Mouse (Mus musculus): ENCODE measurements around the gene B3galt4. TPM values are rescaled to one million over a fixed set of nuclear protein-coding genes. Genes with fewer than 3 reads are reported as not detected.

The B3galt4 gene
- total RNA-seq (2012; rRNA removed) = 2.2 and 2.5 TPM in 2 replicates
- polyA plus RNA-seq (2012; ENCODE audit: insufficient read depth in 1 of 2, insufficient read length in 2 of 2, low read depth in 1 of 2, low replicate concordance in 2 of 2, missing spikeins in 1 of 2) = 1 to 10 TPM in 1 of 2 experiments, not detected in 1; 2.9 TPM

DNA sequence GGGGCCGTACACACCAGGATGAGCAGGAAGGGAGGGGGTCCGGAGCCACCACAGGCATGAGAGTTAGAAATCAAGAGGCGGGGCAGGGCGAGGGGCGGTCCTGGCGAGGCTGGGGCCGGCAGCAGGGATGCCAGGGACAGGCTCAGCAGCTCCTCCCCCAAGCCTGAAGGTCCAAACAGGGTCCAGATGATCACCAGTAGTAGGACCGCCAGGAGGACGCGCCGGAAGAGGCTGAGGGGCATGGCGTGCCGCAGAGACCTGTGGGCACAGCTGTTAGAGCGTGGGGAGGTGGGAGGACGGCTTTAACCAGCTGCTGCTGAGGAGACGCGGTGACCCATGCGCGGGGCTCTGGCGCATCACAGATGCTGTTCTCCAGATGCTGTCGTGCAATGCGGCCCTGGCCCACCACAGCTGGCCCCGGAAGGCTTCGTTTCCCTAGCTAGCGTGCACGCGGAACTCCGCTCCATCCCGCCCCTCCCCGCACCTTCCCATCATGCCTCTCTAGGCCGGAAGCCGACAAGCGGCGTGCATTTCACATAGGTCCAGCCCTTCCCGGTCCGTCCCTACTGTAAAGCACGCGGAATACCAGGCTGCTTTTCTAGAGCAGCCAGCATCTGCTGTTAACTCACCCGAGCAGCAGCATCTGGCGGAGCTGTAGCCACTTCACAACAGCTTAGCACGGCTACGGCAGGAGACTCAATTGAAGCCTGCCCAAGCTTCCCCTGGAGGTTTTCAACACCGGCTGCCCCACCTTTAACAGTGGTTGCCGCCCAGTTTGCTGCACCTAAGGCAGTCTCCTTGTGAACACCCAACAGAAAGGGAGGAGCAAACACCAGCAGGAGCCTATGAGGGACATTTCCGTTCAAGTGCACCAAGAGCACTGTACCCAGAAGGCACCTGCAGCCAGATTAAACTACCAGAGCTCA is at the start of gene B3galt4:
TSS of gene B3galt4 (minus strand) at position 468 of the 926 bp plus-strand sequence.
- Histone ChIP-seq H3K27ac (ENCODE audit: control insufficient read depth, low read depth, low read length) (peak within 1 kb of the TSS; percentile 95), H3K9me3 (replicated peaks; ENCODE audit: insufficient read depth, low read length) (no peaks in the 10 kb centered on the region), H3K4me3 (ENCODE audit: control insufficient read depth in 1 of 2, insufficient read depth in 1 of 2, low read depth in 2 of 2, low read length in 2 of 2) (peak within 1 kb of the TSS; percentile 16 to 82; a peak in 3 of 4 replicates), H3K4me1 (ENCODE audit: control insufficient read depth in 1 of 2, insufficient read depth in 2 of 2, low read length in 2 of 2) (peaks cover 0 to 13% of the 10 kb centered on the region in 2 experiments; a peak in 2 of 4 replicates), H3K9ac (ENCODE audit: control insufficient read depth, low read depth, low read length, poor library complexity, severe bottlenecking) (peak within 1 kb of the TSS; percentile 99), H3K36me3 (ENCODE audit: control insufficient read depth in 1 of 2, insufficient read depth in 2 of 2, low read length in 2 of 2) (peaks cover 12 to 13% of the 10 kb centered on the region in 2 experiments), H3K79me2 (ENCODE audit: control insufficient read depth, insufficient read depth, low read length, poor library complexity) (peaks cover 34% of the 10 kb centered on the region), H3K27me3 (ENCODE audit: control insufficient read depth in 1 of 2, insufficient read depth in 2 of 2, low read length in 2 of 2) (no peaks in the 10 kb centered on the region)
- DNase-seq (ENCODE audit: low read depth, low spot score) = peak; percentile 95
- TF ChIP-seq MYC (IDR thresholded peaks at IDR 0.05; ENCODE audit: low read depth, low read length) (peak; percentile 89), HCFC1 (IDR thresholded peaks at IDR 0.05; ENCODE audit: low read depth, low read length) (peak; percentile 84), USF2 (IDR thresholded peaks at IDR 0.05; ENCODE audit: borderline replicate concordance in 1 of 2, insufficient read depth in 1 of 2, low read depth in 1 of 2, low read length in 2 of 2) (no peak), E2F4 (IDR thresholded peaks at IDR 0.05; ENCODE audit: borderline replicate concordance, low read depth, low read length) (no peak), MAZ (IDR thresholded peaks at IDR 0.05; ENCODE audit: low read depth, low read length) (peak; percentile 81), NELFE (IDR thresholded peaks at IDR 0.05; ENCODE audit: low read depth, low read length) (peak; percentile 59), KAT2A (conservative IDR thresholded peaks at IDR 0.05; ENCODE audit: low read depth, low read length) (no peak; the same call in 1 of the 2 replicates), USF1 (IDR thresholded peaks at IDR 0.05; ENCODE audit: low read depth, low read length) (no peak), ETS1 (IDR thresholded peaks at IDR 0.05; ENCODE audit: low read depth, low read length) (peak; percentile 76), GABPA (IDR thresholded peaks at IDR 0.05; ENCODE audit: low read depth, low read length) (no peak), MAFK (IDR thresholded peaks at IDR 0.05; ENCODE audit: borderline replicate concordance, low read depth, low read length) (no peak), POLR2A (IDR thresholded peaks at IDR 0.05; ENCODE audit: control insufficient read depth in 1 of 2, insufficient read depth in 1 of 2, low read depth in 1 of 2, low read length in 2 of 2, poor library complexity in 1 of 2) (peak; percentile 66 to 92; a peak in 3 of 4 replicates), POLR2AphosphoS5 (IDR thresholded peaks at IDR 0.05; ENCODE audit: borderline replicate concordance, low read depth, low read length) (no peak; the same call in 1 of the 2 replicates), TCF12 (IDR thresholded peaks at IDR 0.05; ENCODE audit: low read depth, low read length) (peak; percentile 26; the same call in 1 of the 2 replicates), SIN3A (IDR thresholded peaks at IDR 0.05; ENCODE audit: low read length) (peak; percentile 86), TAL1 (IDR thresholded peaks at IDR 0.05; ENCODE audit: low read length) (no peak), CHD1 (IDR thresholded peaks at IDR 0.05; ENCODE audit: low read depth, low read length) (no peak), CHD2 (IDR thresholded peaks at IDR 0.05; ENCODE audit: low read length) (peak; percentile 75; the same call in 1 of the 2 replicates), GATA1 (IDR thresholded peaks at IDR 0.05; ENCODE audit: low read depth, low read length) (0 out of 2 replicates have a peak, but pooled peaks have one; percentile 11), CTCF (IDR thresholded peaks at IDR 0.05 in 2 of 3, conservative IDR thresholded peaks at IDR 0.05 in 1 of 3; ENCODE audit: control insufficient read depth in 1 of 3, insufficient read depth in 1 of 3, low read depth in 2 of 3, low read length in 3 of 3, poor library complexity in 1 of 3, severe bottlenecking in 1 of 3) (no peak), ELF1 (IDR thresholded peaks at IDR 0.05; ENCODE audit: low read depth, low read length) (peak; percentile 89), EP300 (IDR thresholded peaks at IDR 0.05; ENCODE audit: low read depth in 1 of 2, low read length in 2 of 2) (peak in 1 of 2 experiments; percentile 64; a peak in 2 of 4 replicates), MXI1 (IDR thresholded peaks at IDR 0.05; ENCODE audit: low read depth, low read length) (peak; percentile 91), MYB (IDR thresholded peaks at IDR 0.05; ENCODE audit: low read depth, low read length) (no peak), MAX (IDR thresholded peaks at IDR 0.05; ENCODE audit: low read length) (peak; percentile 88), RCOR1 (IDR thresholded peaks at IDR 0.05; ENCODE audit: low read depth, low read length) (peak; percentile 36; the same call in 1 of the 2 replicates), ZC3H11A (IDR thresholded peaks at IDR 0.05; ENCODE audit: low read depth, low read length) (no peak), UBTF (IDR thresholded peaks at IDR 0.05; ENCODE audit: borderline replicate concordance, insufficient read depth, low read depth, low read length) (0 out of 2 replicates have a peak, but pooled peaks have one; percentile 79), ZNF384 (IDR thresholded peaks at IDR 0.05; ENCODE audit: low read depth, low read length) (no peak), BHLHE40 (IDR thresholded peaks at IDR 0.05; ENCODE audit: borderline replicate concordance, low read depth, low read length) (peak; percentile 65; the same call in 1 of the 2 replicates), ZKSCAN1 (IDR thresholded peaks at IDR 0.05; ENCODE audit: low read depth, low read length) (peak; percentile 59; the same call in 1 of the 2 replicates), JUND (IDR thresholded peaks at IDR 0.05; ENCODE audit: low read depth, low read length) (no peak), TBP (IDR thresholded peaks at IDR 0.05; ENCODE audit: low read depth, low read length) (peak; percentile 84), NRF1 (IDR thresholded peaks at IDR 0.05; ENCODE audit: insufficient read depth, low read depth, low read length, poor library complexity, severe bottlenecking) (no peak)
